Mouse (Mus musculus): ENCODE data around the gene Hdgfl3. TPM values are rescaled to one million over a fixed set of nuclear protein-coding genes. Genes with fewer than 3 reads are reported as not detected.

The Hdgfl3 gene
- polyA plus RNA-seq, 1 experiment = 3.1 TPM

Other genes starting within 250 kb of the Hdgfl3 start
- 1.3 and 1.6 TPM in 2 replicates for gene Homer2, start 226.9 kb downstream of the Hdgfl3 start, polyA plus RNA-seq (2012; rRNA removed)
- gene Ramac, start 171.5 kb downstream of the Hdgfl3 start, polyA plus RNA-seq (2012; rRNA removed) = 16.7 and 17.7 TPM in 2 replicates
- gene 3110040N11Rik, start 145.0 kb downstream of the Hdgfl3 start, polyA plus RNA-seq (2012; rRNA removed) = 35.6 and 60.7 TPM in 2 replicates
- gene Btbd1, start 105.0 kb downstream of the Hdgfl3 start, polyA plus RNA-seq (2012; rRNA removed) = 39.4 and 48.1 TPM in 2 replicates
- gene Gm10160, start 78.7 kb downstream of the Hdgfl3 start, polyA plus RNA-seq (2012; rRNA removed) = not detected in 2 replicates
- 33.7 and 36.5 TPM in 2 replicates for gene Tm6sf1, start 75.5 kb downstream of the Hdgfl3 start, polyA plus RNA-seq (2012; rRNA removed)
- 1.3 and 1.7 TPM in 2 replicates for gene Bnc1, start 57.8 kb upstream of the Hdgfl3 start, polyA plus RNA-seq (2012; rRNA removed)
- 3.5 and 3.9 TPM in 2 replicates for gene Sh3gl3, start 239.4 kb upstream of the Hdgfl3 start, polyA plus RNA-seq (2012; rRNA removed)